Mouse (Mus musculus) heart, adult 18-20 months (tissue): ENCODE results near the gene Msl1. TPM values are rescaled to one million over a fixed set of nuclear protein-coding genes. Genes with fewer than 3 reads are reported as not detected.

ENCODE experiments used
- DNase-seq, 2 experiments: peaks; one replicate each; pipeline ENCODE4 v3.0.0; 2021 to 2022; ENCODE audit warnings: mixed read lengths in 1 of 2
- total RNA-seq, 2 experiments: library from RNA; stranded (reverse); gene quantifications; 2 replicates each; pipeline ENCODE4 v1.2.3; 2021

Gene Msl1
- total RNA-seq, 2 experiments from 2014 or later = 71.7 to 73.3 TPM

- no peak for DNase-seq
These were observed 44.1 kb downstream of the Msl1 start for GRCm38 (mm10) chr11:98839402-98839801.

- no peak for DNase-seq
These were observed 44.6 kb downstream of the Msl1 start for GRCm38 (mm10) chr11:98839897-98840296.

GRCm38 (mm10) chr11:98846016-98846415 lies 50.7 kb downstream of the Msl1 start:
- DNase-seq = no peak

- no peak for DNase-seq
These were observed 51.7 kb downstream of the Msl1 start for GRCm38 (mm10) chr11:98846865-98847604.

GRCm38 (mm10) chr11:98849196-98849894 lies 54.0 kb downstream of the Msl1 start:
- DNase-seq = no peak

GRCm38 (mm10) chr11:98850100-98851093 lies 55.1 kb downstream of the Msl1 start:
- DNase-seq = no peak

- DNase-seq = no peak
These were observed 58.8 kb downstream of the Msl1 start for GRCm38 (mm10) chr11:98854116-98854515.

- no peak for DNase-seq
These were observed 59.3 kb downstream of the Msl1 start for GRCm38 (mm10) chr11:98854659-98855058.

Other genes starting within 250 kb of the Msl1 start
- 1 to 10 TPM in 1 of 2 experiments, under 1 TPM in 1; 0.89 to 5.0 TPM for gene Ikzf3, start 249.5 kb upstream of the Msl1 start, total RNA-seq
- gene Zpbp2, start 244.4 kb upstream of the Msl1 start, total RNA-seq = not detected
- 10 to 100 TPM; 42.6 to 47.5 TPM for gene Ormdl3, start 208.1 kb upstream of the Msl1 start, total RNA-seq
- not detected for gene Lrrc3c, start 197.2 kb upstream of the Msl1 start, total RNA-seq
- gene Gm12355, start 169.9 kb upstream of the Msl1 start, total RNA-seq = 10 to 100 TPM in 1 of 2 experiments, 1 to 10 TPM in 1; 6.6 to 10.4 TPM
- gene Gsdma3, start 169.2 kb upstream of the Msl1 start, total RNA-seq = 1 to 10 TPM; 3.0 to 3.1 TPM
- not detected for gene Gsdma2, start 148.8 kb upstream of the Msl1 start, total RNA-seq
- gene Gsdma, start 131.2 kb upstream of the Msl1 start, total RNA-seq = under 1 TPM; 0.10 TPM
- gene Psmd3, start 113.0 kb upstream of the Msl1 start, total RNA-seq = 100 to 1,000 TPM in 1 of 2 experiments, 10 to 100 TPM in 1; 99.2 to 107 TPM
- not detected for gene Csf3, start 94.3 kb upstream of the Msl1 start, total RNA-seq
- gene Med24, start 66.1 kb upstream of the Msl1 start, total RNA-seq = 10 to 100 TPM; 42.0 to 44.2 TPM
- gene Thra, start 54.9 kb upstream of the Msl1 start, total RNA-seq = 100 to 1,000 TPM in 1 of 2 experiments, 10 to 100 TPM in 1; 99.7 to 103 TPM
- gene Nr1d1, start 20.2 kb upstream of the Msl1 start, total RNA-seq = 10 to 100 TPM; 54.2 to 67.6 TPM
- gene Casc3, start 9.4 kb downstream of the Msl1 start, total RNA-seq = 10 to 100 TPM; 17.2 to 19.3 TPM
- under 1 TPM; 0.72 to 0.82 TPM for gene Rapgefl1, start 41.3 kb downstream of the Msl1 start, total RNA-seq
- gene Wipf2, start 68.1 kb downstream of the Msl1 start, total RNA-seq = 10 to 100 TPM in 1 of 2 experiments, 1 to 10 TPM in 1; 7.3 to 10.1 TPM
- under 1 TPM; 0.40 to 0.41 TPM for gene Cdc6, start 112.3 kb downstream of the Msl1 start, total RNA-seq
- 10 to 100 TPM in 1 of 2 experiments, 1 to 10 TPM in 1; 8.7 to 10.1 TPM for gene Rara, start 132.3 kb downstream of the Msl1 start, total RNA-seq
- under 1 TPM; 0.36 to 0.45 TPM for gene Gjd3, start 187.5 kb downstream of the Msl1 start, total RNA-seq
- gene Top2a, start 228.7 kb downstream of the Msl1 start, total RNA-seq = 1 to 10 TPM; 1.5 to 1.8 TPM
- 10 to 100 TPM; 82.2 to 94.0 TPM for gene Igfbp4, start 245.7 kb downstream of the Msl1 start, total RNA-seq